Mouse (Mus musculus) common myeloid progenitor, adult 5-6 weeks (primary cell): ENCODE measurements around the gene Ano1. TPM values are rescaled to one million over a fixed set of nuclear protein-coding genes. Genes with fewer than 3 reads are reported as not detected.

Experiments used
- ATAC-seq: replicated peaks from 2 replicates; pipeline ENCODE4 v1.8.0; 2016; ENCODE audit warnings: low read depth, mild to moderate bottlenecking, moderate TSS enrichment, inconsistent platforms; ENCODE audit not compliant: poor library complexity, severe bottlenecking
- total RNA-seq: library from RNA; stranded (forward); fragments of 200-1000, 187-1606 nt; gene quantifications from 2 replicates; pipeline ENCODE4 v1.2.3, GENCODE M21; 2017

Ano1 gene
- total RNA-seq: not detected in 2 replicates

- ATAC-seq: no peak
Measured at GRCm38 (mm10) chr7:144751833-144752232, at the start of gene Ano1. TSS of gene Ano1 (minus strand) at chr7:144751974.

- peak; percentile 77 for ATAC-seq
Measured at GRCm38 (mm10) chr7:144798471-144798870, 46.7 kb upstream of the Ano1 start.

GRCm38 (mm10) chr7:144796986-144797735 is 45.4 kb upstream of the Ano1 start:
- ATAC-seq: no peak

- no peak for ATAC-seq
Measured at GRCm38 (mm10) chr7:144795976-144796474, 44.3 kb upstream of the Ano1 start.

GRCm38 (mm10) chr7:144793296-144793695 is 41.5 kb upstream of the Ano1 start:
- no peak for ATAC-seq

- no peak for ATAC-seq
Measured at GRCm38 (mm10) chr7:144791426-144791825, 39.7 kb upstream of the Ano1 start.

GRCm38 (mm10) chr7:144789601-144790556 is 38.1 kb upstream of the Ano1 start:
- no peak for ATAC-seq

GRCm38 (mm10) chr7:144788631-144789030 is 36.9 kb upstream of the Ano1 start:
- peak; percentile 26; the same call in 1 of the 2 replicates for ATAC-seq

- ATAC-seq: no peak
Measured at GRCm38 (mm10) chr7:144787501-144787900, 35.7 kb upstream of the Ano1 start.

- peak; percentile 82 for ATAC-seq
Measured at GRCm38 (mm10) chr7:144786571-144786970, 34.8 kb upstream of the Ano1 start.

- no peak for ATAC-seq
Measured at GRCm38 (mm10) chr7:144784176-144784575, 32.4 kb upstream of the Ano1 start.

- no peak for ATAC-seq
Measured at GRCm38 (mm10) chr7:144782402-144782801, 30.6 kb upstream of the Ano1 start.

- peak; percentile 52 for ATAC-seq
Measured at GRCm38 (mm10) chr7:144781337-144781736, 29.6 kb upstream of the Ano1 start.

- no peak for ATAC-seq
Measured at GRCm38 (mm10) chr7:144780190-144780589, 28.4 kb upstream of the Ano1 start.

- peak; percentile 45 for ATAC-seq
Measured at GRCm38 (mm10) chr7:144779691-144780090, 27.9 kb upstream of the Ano1 start.

GRCm38 (mm10) chr7:144777805-144778204 is 26.0 kb upstream of the Ano1 start:
- ATAC-seq: no peak

GRCm38 (mm10) chr7:144775804-144776447 is 24.2 kb upstream of the Ano1 start:
- peak; percentile 79 for ATAC-seq

GRCm38 (mm10) chr7:144775214-144775613 is 23.4 kb upstream of the Ano1 start:
- no peak for ATAC-seq

- no peak for ATAC-seq
Measured at GRCm38 (mm10) chr7:144774283-144774682, 22.5 kb upstream of the Ano1 start.

- ATAC-seq: peak; percentile 22; the same call in 1 of the 2 replicates
Measured at GRCm38 (mm10) chr7:144770116-144770515, 18.3 kb upstream of the Ano1 start.
